Mouse (Mus musculus): Measurements from ENCODE around the gene Alcam. TPM values are rescaled to one million over a fixed set of nuclear protein-coding genes. Genes with fewer than 3 reads are reported as not detected.

Gene Alcam
- polyA plus RNA-seq, 1 experiment from 2014 or later, result 16.8 TPM

DNA sequence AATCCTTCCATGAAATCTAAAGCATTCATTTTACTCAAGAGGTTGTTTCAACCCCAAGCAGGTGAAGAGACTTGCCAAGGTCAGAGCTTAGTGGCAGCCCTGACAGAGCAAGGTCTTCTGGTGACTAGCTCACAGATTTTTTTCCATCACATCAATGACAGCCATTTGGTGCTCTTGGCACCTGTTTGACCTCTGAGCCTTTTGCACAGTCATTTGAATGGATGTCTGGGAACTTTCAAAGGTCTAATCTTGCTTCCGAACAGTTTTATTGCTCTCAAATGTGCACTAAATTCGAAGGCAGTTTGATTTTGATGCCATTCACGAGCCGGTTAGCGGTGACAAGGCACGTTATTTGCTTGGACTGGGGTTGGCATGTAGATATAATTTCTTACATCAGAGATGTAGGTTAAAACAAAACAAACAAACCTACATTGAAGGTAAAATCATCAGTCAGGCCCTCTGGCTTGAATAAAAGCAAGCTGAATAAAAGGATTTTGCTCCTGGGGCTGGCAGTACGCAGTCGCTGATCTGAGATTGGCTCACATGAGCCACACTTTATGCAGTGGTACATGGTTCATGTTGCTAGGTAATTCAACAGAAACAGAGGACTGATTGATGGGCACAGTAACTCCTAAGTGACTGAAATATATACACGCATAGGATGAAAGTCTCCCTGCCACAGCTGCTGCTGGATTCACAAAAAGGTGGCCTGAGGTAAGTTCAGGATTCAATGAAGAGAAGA lies 150.9 kb downstream of the Alcam start:
- 45% methylated on average over 9 of the region's 9 CpGs for WGBS
- no peaks in the 10 kb centered on the region for H3K27me3 ChIP-seq (replicated peaks; ENCODE audit: control insufficient read depth, insufficient read depth, low read length)
- H3K9ac ChIP-seq (ENCODE audit: low read depth, low read length), result no peak overlapping the region
- no peak overlapping the region for H3K4me3 ChIP-seq (ENCODE audit: low read length)
- no peak overlapping the region for H3K4me2 ChIP-seq (ENCODE audit: low read depth, low read length)
- H3K9me3 ChIP-seq (ENCODE audit: control insufficient read depth, low read length), result no peaks in the 10 kb centered on the region
- no peaks in the 10 kb centered on the region for H3K36me3 ChIP-seq (ENCODE audit: control insufficient read depth, insufficient read depth, low read length)
- ATAC-seq, result no peak
- no peaks in the 10 kb centered on the region for H3K4me1 ChIP-seq (ENCODE audit: control insufficient read depth, insufficient read depth, low read length)
- no peak overlapping the region for H3K27ac ChIP-seq (ENCODE audit: low read length)

DNA sequence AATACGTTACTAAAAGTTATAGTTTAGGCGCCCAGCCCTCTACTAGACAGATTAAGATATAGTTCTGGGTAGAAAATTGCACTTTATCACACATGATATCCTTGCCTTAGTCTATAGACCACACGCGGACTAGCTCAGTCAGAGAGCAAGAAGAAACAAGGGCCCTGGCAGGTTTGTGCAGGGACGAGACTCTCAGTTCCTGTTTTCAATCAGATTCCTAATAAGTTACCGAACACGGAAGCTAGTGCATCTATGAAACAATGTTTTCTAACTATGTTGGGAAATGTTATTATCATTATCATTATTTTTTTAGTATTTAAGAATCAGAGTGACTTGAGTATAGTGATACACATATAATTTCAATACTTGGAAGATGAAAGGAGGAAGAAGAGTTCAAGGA lies 152.1 kb downstream of the Alcam start:
- no peak overlapping the region for H3K4me3 ChIP-seq (ENCODE audit: low read length)
- H3K36me3 ChIP-seq (ENCODE audit: control insufficient read depth, insufficient read depth, low read length), result no peaks in the 10 kb centered on the region
- no peaks in the 10 kb centered on the region for H3K27me3 ChIP-seq (replicated peaks; ENCODE audit: control insufficient read depth, insufficient read depth, low read length)
- 80% methylated on average over 7 of the region's 7 CpGs for WGBS
- ATAC-seq, result no peak
- no peaks in the 10 kb centered on the region for H3K9me3 ChIP-seq (ENCODE audit: control insufficient read depth, low read length)
- no peak overlapping the region for H3K9ac ChIP-seq (ENCODE audit: low read depth, low read length)
- H3K4me1 ChIP-seq (ENCODE audit: control insufficient read depth, insufficient read depth, low read length), result no peaks in the 10 kb centered on the region
- H3K4me2 ChIP-seq (ENCODE audit: low read depth, low read length), result no peak overlapping the region
- no peak overlapping the region for H3K27ac ChIP-seq (ENCODE audit: low read length)

GRCm38 (mm10) chr16:52296376-52296775 lies 157.5 kb downstream of the Alcam start:
- Histone ChIP-seq H3K9ac (ENCODE audit: low read depth, low read length) (no peak overlapping the region), H3K27ac (ENCODE audit: low read length) (no peak overlapping the region), H3K27me3 (replicated peaks; ENCODE audit: control insufficient read depth, insufficient read depth, low read length) (no peaks in the 10 kb centered on the region), H3K9me3 (ENCODE audit: control insufficient read depth, low read length) (no peaks in the 10 kb centered on the region), H3K4me3 (ENCODE audit: low read length) (no peak overlapping the region), H3K36me3 (ENCODE audit: control insufficient read depth, insufficient read depth, low read length) (no peaks in the 10 kb centered on the region), H3K4me2 (ENCODE audit: low read depth, low read length) (no peak overlapping the region), H3K4me1 (ENCODE audit: control insufficient read depth, insufficient read depth, low read length) (no peaks in the 10 kb centered on the region)
- 42% methylated on average over 1 of the region's 1 CpGs for WGBS
- no peak for ATAC-seq

DNA sequence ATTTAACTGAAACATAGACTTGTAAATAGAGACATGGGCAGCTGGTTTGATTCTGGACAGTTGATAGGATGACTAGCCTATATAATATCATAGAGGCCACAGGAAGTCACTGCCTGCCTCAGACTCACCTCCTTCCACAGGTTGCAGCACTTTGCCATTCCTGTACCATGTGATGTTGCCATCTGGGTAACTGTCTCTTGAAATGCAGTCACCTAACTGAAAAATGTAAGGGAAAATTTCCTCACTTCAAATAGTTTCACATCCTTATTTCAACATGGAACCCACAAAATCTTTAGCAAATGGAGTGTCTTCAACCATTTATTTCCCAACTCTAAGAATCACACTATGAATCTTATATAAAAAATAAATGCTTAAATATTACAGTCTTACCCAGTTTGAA lies 158.3 kb downstream of the Alcam start:
- H3K4me1 ChIP-seq (ENCODE audit: control insufficient read depth, insufficient read depth, low read length), result no peaks in the 10 kb centered on the region
- no peak for ATAC-seq
- H3K9me3 ChIP-seq (ENCODE audit: control insufficient read depth, low read length), result no peaks in the 10 kb centered on the region
- no peak overlapping the region for H3K27ac ChIP-seq (ENCODE audit: low read length)
- H3K27me3 ChIP-seq (replicated peaks; ENCODE audit: control insufficient read depth, insufficient read depth, low read length), result no peaks in the 10 kb centered on the region
- H3K9ac ChIP-seq (ENCODE audit: low read depth, low read length), result no peak overlapping the region
- H3K4me2 ChIP-seq (ENCODE audit: low read depth, low read length), result no peak overlapping the region
- H3K4me3 ChIP-seq (ENCODE audit: low read length), result no peak overlapping the region
- no peaks in the 10 kb centered on the region for H3K36me3 ChIP-seq (ENCODE audit: control insufficient read depth, insufficient read depth, low read length)

GRCm38 (mm10) chr16:52292440-52293048 lies 161.3 kb downstream of the Alcam start:
- Histone ChIP-seq H3K4me1 (ENCODE audit: control insufficient read depth, insufficient read depth, low read length) (no peaks in the 10 kb centered on the region), H3K9ac (ENCODE audit: low read depth, low read length) (no peak overlapping the region), H3K4me3 (ENCODE audit: low read length) (no peak overlapping the region), H3K4me2 (ENCODE audit: low read depth, low read length) (no peak overlapping the region), H3K27ac (ENCODE audit: low read length) (no peak overlapping the region), H3K27me3 (replicated peaks; ENCODE audit: control insufficient read depth, insufficient read depth, low read length) (no peaks in the 10 kb centered on the region), H3K36me3 (ENCODE audit: control insufficient read depth, insufficient read depth, low read length) (no peaks in the 10 kb centered on the region), H3K9me3 (ENCODE audit: control insufficient read depth, low read length) (no peaks in the 10 kb centered on the region)
- WGBS, result 92% methylated on average over 3 of the region's 3 CpGs
- ATAC-seq, result no peak

DNA sequence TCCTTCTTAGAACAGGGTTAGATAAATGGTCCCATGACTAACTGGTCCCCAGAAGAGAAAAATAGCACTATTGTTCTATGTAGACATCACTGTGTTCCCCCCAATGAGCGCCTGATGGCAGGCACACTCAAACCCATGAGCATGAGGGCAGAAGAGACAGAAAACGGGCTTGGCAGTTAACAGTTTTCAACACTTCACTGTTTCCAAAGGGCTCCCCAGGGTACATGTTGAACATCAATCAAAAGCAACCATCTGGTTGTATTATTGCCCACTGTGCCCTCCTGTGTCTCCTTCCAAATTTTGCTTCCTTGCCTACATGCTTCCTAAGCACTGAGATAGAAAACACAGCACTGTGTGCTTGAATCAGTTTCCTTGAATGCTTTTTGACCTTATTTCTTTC lies 173.7 kb downstream of the Alcam start:
- no peak overlapping the region for H3K9ac ChIP-seq (ENCODE audit: low read depth, low read length)
- H3K4me1 ChIP-seq (ENCODE audit: control insufficient read depth, insufficient read depth, low read length), result no peaks in the 10 kb centered on the region
- H3K27ac ChIP-seq (ENCODE audit: low read length), result no peak overlapping the region
- WGBS, result 86% methylated on average over 2 of the region's 2 CpGs
- ATAC-seq, result no peak
- no peak overlapping the region for H3K4me3 ChIP-seq (ENCODE audit: low read length)
- H3K27me3 ChIP-seq (replicated peaks; ENCODE audit: control insufficient read depth, insufficient read depth, low read length), result no peaks in the 10 kb centered on the region
- H3K4me2 ChIP-seq (ENCODE audit: low read depth, low read length), result no peak overlapping the region
- H3K36me3 ChIP-seq (ENCODE audit: control insufficient read depth, insufficient read depth, low read length), result no peaks in the 10 kb centered on the region
- no peaks in the 10 kb centered on the region for H3K9me3 ChIP-seq (ENCODE audit: control insufficient read depth, low read length)

GRCm38 (mm10) chr16:52265066-52265465 lies 188.8 kb downstream of the Alcam start:
- Histone ChIP-seq H3K4me2 (ENCODE audit: low read depth, low read length) (no peak overlapping the region), H3K27ac (ENCODE audit: low read length) (no peak overlapping the region), H3K4me1 (ENCODE audit: control insufficient read depth, insufficient read depth, low read length) (no peaks in the 10 kb centered on the region), H3K9me3 (ENCODE audit: control insufficient read depth, low read length) (no peaks in the 10 kb centered on the region), H3K36me3 (ENCODE audit: control insufficient read depth, insufficient read depth, low read length) (no peaks in the 10 kb centered on the region), H3K9ac (ENCODE audit: low read depth, low read length) (no peak overlapping the region), H3K27me3 (replicated peaks; ENCODE audit: control insufficient read depth, insufficient read depth, low read length) (no peaks in the 10 kb centered on the region), H3K4me3 (ENCODE audit: low read length) (no peak overlapping the region)
- WGBS, result 86% methylated on average over 4 of the region's 4 CpGs
- ATAC-seq, result no peak

- Histone ChIP-seq H3K4me2 (ENCODE audit: low read depth, low read length) (no peak overlapping the region), H3K27ac (ENCODE audit: low read length) (no peak overlapping the region), H3K36me3 (ENCODE audit: control insufficient read depth, insufficient read depth, low read length) (no peaks in the 10 kb centered on the region), H3K4me3 (ENCODE audit: low read length) (no peak overlapping the region), H3K9me3 (ENCODE audit: control insufficient read depth, low read length) (no peaks in the 10 kb centered on the region), H3K4me1 (ENCODE audit: control insufficient read depth, insufficient read depth, low read length) (no peaks in the 10 kb centered on the region), H3K9ac (ENCODE audit: low read depth, low read length) (no peak overlapping the region), H3K27me3 (replicated peaks; ENCODE audit: control insufficient read depth, insufficient read depth, low read length) (no peaks in the 10 kb centered on the region)
- no peak for ATAC-seq
Measured at GRCm38 (mm10) chr16:52263751-52264150, 190.1 kb downstream of the Alcam start.

GRCm38 (mm10) chr16:52262582-52262981 lies 191.3 kb downstream of the Alcam start:
- H3K4me3 ChIP-seq (ENCODE audit: low read length), result no peak overlapping the region
- 79% methylated on average over 1 of the region's 1 CpGs for WGBS
- H3K4me2 ChIP-seq (ENCODE audit: low read depth, low read length), result no peak overlapping the region
- H3K27ac ChIP-seq (ENCODE audit: low read length), result no peak overlapping the region
- no peaks in the 10 kb centered on the region for H3K4me1 ChIP-seq (ENCODE audit: control insufficient read depth, insufficient read depth, low read length)
- no peaks in the 10 kb centered on the region for H3K36me3 ChIP-seq (ENCODE audit: control insufficient read depth, insufficient read depth, low read length)
- no peaks in the 10 kb centered on the region for H3K9me3 ChIP-seq (ENCODE audit: control insufficient read depth, low read length)
- no peak overlapping the region for H3K9ac ChIP-seq (ENCODE audit: low read depth, low read length)
- H3K27me3 ChIP-seq (replicated peaks; ENCODE audit: control insufficient read depth, insufficient read depth, low read length), result no peaks in the 10 kb centered on the region
- ATAC-seq, result no peak

DNA sequence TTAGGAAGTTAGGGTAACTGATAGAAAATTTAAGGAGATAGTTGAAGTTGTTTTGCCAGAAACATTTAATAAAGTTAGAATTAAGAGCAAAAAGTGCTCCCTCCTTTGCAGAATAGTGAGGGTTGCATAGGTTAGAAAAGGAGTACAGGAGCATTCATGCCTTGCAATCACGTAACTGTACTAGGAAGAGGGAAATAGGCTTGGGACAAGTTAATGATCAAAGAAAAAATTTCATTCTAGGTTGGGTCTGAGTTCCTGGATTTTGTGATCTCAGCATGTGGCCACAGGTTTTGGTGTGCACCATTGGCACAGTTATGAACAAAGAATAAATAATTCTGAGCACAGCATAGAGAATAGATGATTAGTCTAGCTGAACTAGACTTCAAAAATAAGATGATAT lies 192.1 kb downstream of the Alcam start:
- H3K4me2 ChIP-seq (ENCODE audit: low read depth, low read length), result no peak overlapping the region
- 97% methylated on average over 1 of the region's 1 CpGs for WGBS
- no peak overlapping the region for H3K9ac ChIP-seq (ENCODE audit: low read depth, low read length)
- H3K4me3 ChIP-seq (ENCODE audit: low read length), result no peak overlapping the region
- no peak overlapping the region for H3K27ac ChIP-seq (ENCODE audit: low read length)
- no peak for ATAC-seq
- H3K9me3 ChIP-seq (ENCODE audit: control insufficient read depth, low read length), result no peaks in the 10 kb centered on the region
- H3K4me1 ChIP-seq (ENCODE audit: control insufficient read depth, insufficient read depth, low read length), result no peaks in the 10 kb centered on the region
- H3K36me3 ChIP-seq (ENCODE audit: control insufficient read depth, insufficient read depth, low read length), result no peaks in the 10 kb centered on the region
- no peaks in the 10 kb centered on the region for H3K27me3 ChIP-seq (replicated peaks; ENCODE audit: control insufficient read depth, insufficient read depth, low read length)

All from intestine, embryonic 16.5 days (tissue).